Mouse (Mus musculus) cerebellum, adult (tissue): ENCODE results near the gene Skp1a.

ENCODE experiments used
- ATAC-seq: cut with Nextera tagmentation; 2 replicates; pipeline ENCODE4 v1.9.2; 2017; ENCODE audit warnings: mild to moderate bottlenecking, moderate library complexity, mixed read lengths; ENCODE audit not compliant: insufficient number of reproducible peaks, low FRiP score, low TSS enrichment

The Skp1a gene

DNA sequence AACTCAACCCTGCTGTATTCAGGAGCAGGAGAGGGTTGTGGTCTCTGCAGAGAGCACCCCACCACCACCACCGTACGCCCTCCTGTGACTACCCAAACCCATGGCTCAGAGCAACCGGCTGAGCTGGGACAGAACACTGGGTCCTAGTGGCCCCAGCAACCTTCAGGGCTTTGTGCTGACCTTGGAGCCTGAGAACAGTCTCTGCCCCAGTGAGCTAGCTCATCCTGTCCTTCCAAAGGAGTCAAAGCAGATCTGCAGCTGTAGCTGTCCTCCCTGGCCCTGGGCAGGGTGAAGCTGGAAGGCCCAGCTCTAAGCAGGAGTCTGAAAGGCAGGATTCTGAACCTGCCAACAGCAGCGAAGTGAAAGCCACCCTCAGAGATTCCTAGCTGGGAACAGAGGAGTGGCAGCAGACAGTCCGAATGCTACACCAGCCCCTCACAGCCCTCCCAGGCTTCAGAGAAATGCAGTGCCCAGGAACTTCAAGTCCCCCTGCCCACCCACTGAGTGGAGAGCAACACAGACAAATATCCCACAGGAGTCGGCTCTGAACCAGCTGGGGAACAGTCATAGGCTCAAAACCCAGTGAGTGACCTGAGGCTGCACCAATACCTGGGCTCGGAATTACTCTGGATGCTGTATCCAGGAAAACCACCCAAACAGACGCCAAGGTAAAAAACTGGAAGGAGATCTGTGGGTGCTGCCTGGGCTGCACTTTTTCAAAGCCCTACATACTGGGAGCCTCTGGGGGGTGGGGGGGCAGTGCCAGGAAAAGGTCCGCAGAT lies 44.2 kb downstream of the Skp1a start:
- ATAC-seq, result no peak

GRCm38 (mm10) chr11:52276961-52277391 lies 45.2 kb downstream of the Skp1a start:
- ATAC-seq, result no peak

DNA sequence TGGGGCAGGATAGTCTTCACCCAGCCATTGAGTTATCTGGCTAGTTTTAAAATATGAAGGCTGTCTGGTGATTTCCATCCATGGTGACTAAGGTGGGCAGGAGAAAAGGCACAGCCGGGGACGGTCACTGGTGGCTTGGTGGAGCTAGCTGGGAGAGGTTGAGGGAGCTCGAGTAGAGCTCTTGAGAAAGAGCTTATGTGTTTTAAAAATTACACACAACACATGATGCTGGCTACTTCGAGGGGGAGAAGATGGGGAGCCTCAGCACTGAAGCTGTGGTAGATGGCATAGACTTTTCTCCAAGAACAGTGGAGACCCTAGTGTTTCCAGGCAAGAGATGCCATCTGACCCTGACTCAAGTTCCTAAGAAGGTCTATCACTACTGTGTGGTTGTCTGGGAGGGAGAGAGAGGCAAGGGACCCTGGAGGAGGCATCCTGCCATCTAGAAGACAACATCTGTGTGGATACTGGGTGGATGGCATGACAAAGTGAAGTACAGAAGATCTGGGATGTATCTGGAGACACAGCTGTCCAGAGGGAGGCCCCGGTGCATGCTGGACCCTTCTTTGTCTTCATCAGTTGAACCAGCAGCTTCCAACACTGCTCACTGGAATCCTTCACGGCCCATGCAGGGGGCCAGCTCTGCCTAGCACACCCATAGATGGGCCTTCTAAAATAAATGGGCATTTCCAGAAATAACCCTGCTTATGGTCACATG lies 45.8 kb downstream of the Skp1a start:
- no peak for ATAC-seq

GRCm38 (mm10) chr11:52278164-52278563 lies 46.4 kb downstream of the Skp1a start:
- ATAC-seq, result no peak

DNA sequence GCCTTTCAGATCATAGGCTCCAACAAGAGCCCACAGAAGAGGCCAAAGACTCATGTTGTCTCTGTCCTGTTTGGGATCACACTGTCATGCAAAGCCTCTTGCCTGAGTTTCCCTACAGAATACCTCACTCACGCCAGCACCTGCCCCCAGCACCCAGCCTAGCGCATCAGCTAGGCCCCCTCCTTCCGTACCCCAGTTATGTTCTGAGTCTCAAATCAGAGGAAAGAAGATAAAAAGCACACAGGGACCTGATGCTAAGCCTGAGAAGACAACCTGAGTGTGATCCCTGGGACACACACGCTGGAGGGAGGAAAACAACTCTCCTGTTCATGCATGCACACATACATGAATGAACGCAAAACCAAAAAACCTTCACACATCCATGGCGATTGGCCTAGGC lies 47.2 kb downstream of the Skp1a start:
- no peak for ATAC-seq

DNA sequence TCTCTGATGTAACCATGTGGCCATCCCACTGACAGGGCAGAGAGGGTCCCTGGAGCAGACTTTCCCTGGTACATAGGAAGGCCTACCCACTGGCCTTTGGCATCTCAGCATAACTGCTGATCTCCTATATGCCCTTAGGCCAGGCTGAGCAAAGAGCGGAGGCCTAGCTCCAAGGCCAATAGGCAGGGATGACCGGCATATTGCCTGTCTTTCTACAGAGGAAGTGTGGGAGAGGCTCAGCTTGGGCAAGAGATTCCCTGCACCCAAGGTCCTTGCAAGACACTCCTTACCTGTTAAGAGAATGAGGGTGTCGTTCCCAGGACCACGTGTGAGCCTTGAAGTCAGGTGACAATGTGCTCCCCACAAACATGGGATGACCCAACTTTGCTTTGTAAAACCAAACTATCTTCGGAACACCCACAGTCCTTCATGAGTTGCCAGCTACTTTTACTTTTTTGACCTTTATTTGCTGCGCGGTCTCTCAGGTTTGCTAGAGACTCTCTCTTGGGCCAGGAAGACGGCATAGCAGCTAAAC lies 47.9 kb downstream of the Skp1a start:
- no peak for ATAC-seq

GRCm38 (mm10) chr11:52280566-52281455 lies 49.0 kb downstream of the Skp1a start:
- ATAC-seq, result no peak

DNA sequence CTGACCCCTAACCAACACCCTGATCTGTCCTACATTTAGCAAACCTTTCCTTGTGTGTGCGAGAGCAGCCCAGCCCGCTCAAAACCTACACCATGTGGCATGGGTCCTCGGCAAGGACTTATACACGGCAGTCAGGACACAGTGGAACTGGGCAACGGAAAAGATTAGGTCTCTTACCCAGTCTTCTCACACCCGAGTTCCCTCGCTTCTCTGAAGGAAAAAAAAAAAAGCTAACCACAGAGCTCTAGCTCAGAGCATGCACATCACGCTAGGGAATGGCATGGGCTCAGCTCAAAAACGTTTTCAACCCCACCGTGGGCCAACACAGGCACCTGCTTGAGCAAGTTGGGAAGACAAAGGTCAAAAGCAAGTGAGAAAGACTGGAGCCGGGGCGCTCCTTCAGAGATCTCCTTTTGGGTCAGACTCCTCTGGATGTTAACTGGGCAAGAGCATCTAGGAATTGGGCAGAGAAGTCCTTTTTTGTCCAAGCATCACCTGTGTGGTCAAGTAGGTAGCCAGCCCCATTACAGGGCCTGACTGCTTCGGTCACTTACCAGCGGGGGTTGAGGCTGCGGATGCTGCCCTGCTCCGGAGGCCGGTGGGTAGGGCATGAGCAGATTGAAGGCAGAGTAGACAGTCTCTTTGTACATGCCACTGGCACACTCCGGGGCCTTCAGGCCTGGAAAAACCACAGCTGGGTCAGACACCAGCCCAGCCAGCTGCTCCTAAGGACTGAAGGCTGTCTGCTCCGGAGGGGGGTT lies 50.0 kb downstream of the Skp1a start:
- no peak for ATAC-seq

DNA sequence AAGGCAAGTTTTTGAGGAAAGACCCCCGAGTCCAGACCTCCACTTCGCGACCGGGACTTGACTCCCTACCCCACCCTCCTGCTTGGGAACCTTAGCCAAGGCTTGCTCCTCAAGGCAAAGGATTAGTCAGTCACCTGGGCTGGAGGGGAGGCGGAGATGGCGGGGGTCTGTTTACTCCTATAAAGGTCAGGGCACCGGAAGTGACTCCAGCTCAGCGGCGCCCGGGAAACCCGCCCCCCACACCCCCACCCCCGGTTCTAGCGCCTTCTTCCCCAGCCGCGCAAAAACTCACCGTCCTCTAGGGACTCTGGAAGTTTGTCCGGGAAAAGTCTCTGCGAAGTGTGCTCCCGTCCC lies 50.6 kb downstream of the Skp1a start:
- ATAC-seq, result no peak

DNA sequence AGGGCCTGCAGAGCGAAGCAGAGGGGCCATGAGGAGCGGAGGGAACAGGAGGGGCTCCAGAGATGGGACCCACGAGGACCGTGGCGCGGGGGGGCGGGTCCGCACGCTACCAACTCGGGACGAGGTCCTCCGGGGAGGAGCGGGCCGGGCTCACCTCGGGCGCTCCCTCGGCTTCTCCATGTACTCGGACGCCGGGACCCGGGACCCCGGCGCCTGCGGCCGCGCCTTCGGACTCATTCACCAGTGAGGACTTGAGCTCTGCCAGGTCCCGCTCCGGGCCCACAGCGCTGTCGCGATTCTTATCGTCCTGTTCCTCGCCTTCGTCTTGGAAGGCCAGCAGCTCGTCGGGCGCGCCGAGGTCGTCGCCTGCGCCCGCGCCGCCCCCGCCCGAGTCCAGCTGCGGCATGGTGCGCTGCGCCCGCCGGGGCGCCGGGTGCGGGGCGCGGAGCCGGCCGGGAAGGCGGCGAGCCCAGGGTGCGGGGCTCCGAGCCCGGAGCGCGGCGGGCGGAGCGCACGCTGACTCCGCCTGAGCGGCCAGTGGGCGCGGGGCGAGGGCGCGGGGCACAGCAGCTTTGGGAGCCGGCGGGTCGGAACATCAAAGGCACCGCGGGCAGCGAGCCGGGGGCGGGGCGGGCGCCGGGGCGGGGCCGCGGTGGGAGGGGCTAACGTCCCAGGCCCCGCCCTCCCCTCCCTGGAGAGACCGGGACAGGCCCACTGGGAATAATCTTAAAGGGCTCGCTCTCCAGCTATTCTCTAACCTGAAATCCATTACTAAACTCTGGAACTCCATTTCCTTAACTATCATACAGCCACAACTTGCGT lies 51.2 kb downstream of the Skp1a start, which contains the start of gene Tcf7:
TSS of gene Tcf7 (minus strand) at position 241 of the 822 bp plus-strand sequence.
- ATAC-seq, result no peak

DNA sequence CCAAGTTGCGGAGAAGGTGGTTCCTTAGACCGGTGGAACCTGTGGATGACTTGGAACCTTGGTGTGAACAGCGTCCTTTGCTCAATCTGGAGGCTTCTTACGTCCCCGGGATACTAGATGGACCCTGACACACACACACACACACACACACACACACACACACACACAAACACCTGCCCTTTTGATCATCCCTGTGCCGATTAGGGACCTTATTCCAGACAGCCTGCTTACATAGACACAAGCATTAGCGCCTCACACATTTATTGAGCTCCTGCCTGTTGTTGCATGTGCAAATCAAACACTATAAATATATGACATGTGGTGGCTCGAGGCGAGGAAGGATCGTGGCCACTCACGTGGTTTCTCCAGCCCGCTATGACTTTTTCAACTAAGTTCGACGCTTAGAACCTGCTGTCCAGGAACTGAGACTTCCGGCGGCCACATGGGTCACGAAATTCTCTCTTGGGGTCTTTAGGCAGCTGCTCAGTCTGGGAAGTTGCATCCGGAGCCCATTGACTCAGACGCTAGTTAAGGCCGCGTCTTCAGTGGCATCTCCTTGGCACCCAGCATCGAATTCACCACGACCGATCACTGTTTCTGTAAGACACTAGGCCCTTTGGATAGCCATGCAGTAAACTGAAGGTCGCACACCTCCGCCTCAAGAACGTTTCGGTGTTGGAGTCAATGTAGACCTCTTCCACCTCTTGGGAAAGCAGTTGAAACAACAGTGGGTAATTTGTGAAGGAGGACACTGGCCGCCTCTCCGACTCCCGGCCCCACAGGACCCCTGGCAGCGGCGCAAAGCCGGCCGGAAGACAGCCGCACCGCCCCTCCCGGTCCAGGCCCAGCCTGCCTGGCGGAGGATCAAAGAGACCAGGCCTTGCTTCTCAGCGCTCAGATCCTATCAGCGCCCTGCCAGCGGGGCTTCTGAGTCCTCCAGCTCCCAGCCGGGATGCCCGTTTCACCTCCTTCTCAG lies 52.1 kb downstream of the Skp1a start:
- no peak for ATAC-seq

GRCm38 (mm10) chr11:52286301-52286957 lies 54.6 kb downstream of the Skp1a start:
- no peak for ATAC-seq

- ATAC-seq, result no peak
Observed at GRCm38 (mm10) chr11:52286958-52287305, 55.1 kb downstream of the Skp1a start.

GRCm38 (mm10) chr11:52292346-52292745 lies 60.6 kb downstream of the Skp1a start:
- ATAC-seq, result no peak

- ATAC-seq, result no peak
Observed at GRCm38 (mm10) chr11:52292894-52293293, 61.1 kb downstream of the Skp1a start.

DNA sequence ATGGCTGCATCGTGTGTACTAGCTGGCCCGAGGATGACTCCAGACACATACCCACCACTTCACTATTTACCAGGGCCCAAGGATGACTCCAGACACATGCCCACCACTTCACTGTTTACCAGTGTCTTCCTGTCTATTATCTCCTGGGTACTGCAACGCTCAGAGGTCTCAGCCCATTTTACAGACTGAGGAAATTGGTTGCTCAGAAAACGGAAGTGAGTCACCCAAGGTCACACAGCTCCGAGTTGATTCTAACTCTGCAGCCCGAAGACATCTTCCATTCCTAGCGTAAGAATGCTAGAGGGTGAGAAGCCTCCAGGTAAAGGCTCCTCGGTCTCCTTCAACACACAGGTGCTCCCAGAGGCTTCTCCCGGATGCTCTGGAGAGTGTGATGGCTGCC lies 62.3 kb downstream of the Skp1a start:
- ATAC-seq, result no peak
